Mouse (Mus musculus): Measurements from ENCODE around the gene G6pc2.

- no peak for TF ChIP-seq ZNF384 (IDR thresholded peaks at IDR 0.05; ENCODE audit: low read depth, low read length)
- no peak for TF ChIP-seq RCOR1 (IDR thresholded peaks at IDR 0.05; ENCODE audit: low read depth, low read length)
- TF ChIP-seq POLR2A (IDR thresholded peaks at IDR 0.05; ENCODE audit: control insufficient read depth in 1 of 2, insufficient read depth in 1 of 2, low read depth in 1 of 2, low read length in 2 of 2, poor library complexity in 1 of 2), result no peak
- no peak for TF ChIP-seq EP300 (IDR thresholded peaks at IDR 0.05; ENCODE audit: low read depth in 1 of 2, low read length in 2 of 2)
- no peak for TF ChIP-seq MEF2A (IDR thresholded peaks at IDR 0.05; ENCODE audit: extremely low read depth, insufficient replicate concordance, low read depth, low read length, poor library complexity, severe bottlenecking)
- TF ChIP-seq CTCF (IDR thresholded peaks at IDR 0.05 in 2 of 3, conservative IDR thresholded peaks at IDR 0.05 in 1 of 3; ENCODE audit: control insufficient read depth in 1 of 3, insufficient read depth in 1 of 3, low read depth in 2 of 3, low read length in 3 of 3, poor library complexity in 1 of 3, severe bottlenecking in 1 of 3), result no peak
These were observed 40.3 kb upstream of the G6pc2 start for GRCm38 (mm10) chr2:69170395-69171077.
